Mouse (Mus musculus) forebrain, embryonic 15.5 days (tissue): ENCODE measurements around the gene Gtf2a1l. TPM values are rescaled to one million over a fixed set of nuclear protein-coding genes. Genes with fewer than 3 reads are reported as not detected.
A peak's percentile ranks its signal among the peaks of the same experiment; 100 is the strongest.

Source experiments
- ATAC-seq: fragments of 200-750 bp; cut with Nextera tagmentation; replicated peaks from 2 replicates; pipeline ENCODE4 v1.8.0; 2017; ENCODE audit warnings: mild to moderate bottlenecking, moderate TSS enrichment, moderate library complexity
- H3K27ac ChIP-seq: fragments of 300-500 bp; sonication (generic); replicated peaks from 2 replicates; pipeline ENCODE4 v1.5.1; 2015; ENCODE audit warnings: mild to moderate bottlenecking, inconsistent platforms
- H3K27me3 ChIP-seq: fragments of 300-500 bp; sonication (generic); 2 replicates; pipeline ENCODE4 v1.6.1; 2015; ENCODE audit warnings: inconsistent platforms
- H3K36me3 ChIP-seq: fragments of 300-500 bp; sonication (generic); 2 replicates; pipeline ENCODE4 v1.6.1; 2015; ENCODE audit warnings: mild to moderate bottlenecking, inconsistent platforms
- H3K4me1 ChIP-seq: fragments of 300-500 bp; sonication (generic); 2 replicates; pipeline ENCODE4 v1.6.1; 2015; ENCODE audit warnings: inconsistent platforms
- H3K4me2 ChIP-seq: fragments of 300-500 bp; sonication (generic); replicated peaks from 2 replicates; pipeline ENCODE4 v1.6.1; 2015; ENCODE audit warnings: mild to moderate bottlenecking, inconsistent platforms
- H3K4me3 ChIP-seq: fragments of 300-500 bp; sonication (generic); 2 replicates; pipeline ENCODE4 v1.5.1; 2015; ENCODE audit warnings: mild to moderate bottlenecking, inconsistent platforms
- H3K9ac ChIP-seq: fragments of 300-500 bp; sonication (generic); replicated peaks from 2 replicates; pipeline ENCODE4 v1.6.1; 2015; ENCODE audit warnings: mild to moderate bottlenecking, inconsistent platforms
- H3K9me3 ChIP-seq: fragments of 300-500 bp; sonication (generic); 2 replicates; pipeline ENCODE4 v1.6.1; 2016; ENCODE audit warnings: inconsistent platforms
- WGBS: fragments of 180-500 bp; shearing (Covaris S2); methylation state at CpG from one replicate; pipeline ENCODE4 v1.1.7; 2015; ENCODE audit warnings: mixed read lengths; 5-methylcytosine and 5-hydroxymethylcytosine counted together
- polyA plus RNA-seq: library from polyadenylated mRNA; unstranded; fragments of >200 nt; fragmentation: Nextera tagmentation; extraction: Ambion mirVana; gene quantifications from 2 replicates; pipeline ENCODE4 v1.2.1, GENCODE M21; 2015

Gene Gtf2a1l
- polyA plus RNA-seq, 1 experiment from 2014 or later: not detected

- WGBS: 55% methylated on average over 3 of the region's 3 CpGs
- Histone ChIP-seq H3K27me3 (no peaks in the 10 kb centered on the region), H3K9me3 (no peaks in the 10 kb centered on the region), H3K4me2 (no peak overlapping the region), H3K36me3 (no peaks in the 10 kb centered on the region), H3K4me3 (no peak overlapping the region), H3K4me1 (peaks cover 24% of the 10 kb centered on the region), H3K27ac (peak overlapping the region; percentile 83), H3K9ac (no peak overlapping the region)
- ATAC-seq: peak; percentile 27; the same call in 1 of the 2 replicates
These were observed 37.9 kb upstream of the Gtf2a1l start for GRCm38 (mm10) chr17:88630554-88630948.

- ATAC-seq: no peak
These were observed 35.8 kb upstream of the Gtf2a1l start for GRCm38 (mm10) chr17:88632631-88633030.

GRCm38 (mm10) chr17:88636076-88636475, 32.4 kb upstream of the Gtf2a1l start:
- no peaks in the 10 kb centered on the region for H3K36me3 ChIP-seq
- H3K9me3 ChIP-seq: no peaks in the 10 kb centered on the region
- H3K4me1 ChIP-seq: peaks cover 10% of the 10 kb centered on the region; the same call in 1 of the 2 replicates
- no peak for ATAC-seq
- H3K4me2 ChIP-seq: no peak overlapping the region
- H3K27me3 ChIP-seq: no peaks in the 10 kb centered on the region
- no peak overlapping the region for H3K4me3 ChIP-seq
- WGBS: 88% methylated on average over 14 of the region's 14 CpGs
- no peak overlapping the region for H3K9ac ChIP-seq
- no peak overlapping the region for H3K27ac ChIP-seq

More at GRCm38 (mm10) chr17:88632631-88633030, 35.8 kb upstream of the Gtf2a1l start:
- Histone ChIP-seq H3K4me3 (no peak overlapping the region), H3K27ac (no peak overlapping the region), H3K27me3 (no peaks in the 10 kb centered on the region), H3K4me2 (no peak overlapping the region), H3K4me1 (peaks cover 30% of the 10 kb centered on the region), H3K36me3 (no peaks in the 10 kb centered on the region), H3K9me3 (no peaks in the 10 kb centered on the region), H3K9ac (no peak overlapping the region)
- 95% methylated on average over 3 of the region's 3 CpGs for WGBS

- no peak overlapping the region for H3K9ac ChIP-seq
- no peak overlapping the region for H3K4me3 ChIP-seq
- 0 out of 2 replicates have a peak overlapping the region, but pooled peaks have one; percentile 40 for H3K27ac ChIP-seq
- no peaks in the 10 kb centered on the region for H3K27me3 ChIP-seq
- WGBS: 66% methylated on average over 12 of the region's 12 CpGs
- H3K9me3 ChIP-seq: no peaks in the 10 kb centered on the region
- H3K4me2 ChIP-seq: no peak overlapping the region
- H3K4me1 ChIP-seq: peaks cover 10% of the 10 kb centered on the region; the same call in 1 of the 2 replicates
- no peaks in the 10 kb centered on the region for H3K36me3 ChIP-seq
- peak; percentile 28; the same call in 1 of the 2 replicates for ATAC-seq
These were observed 31.9 kb upstream of the Gtf2a1l start for GRCm38 (mm10) chr17:88636587-88636986.

GRCm38 (mm10) chr17:88641012-88641411, 27.4 kb upstream of the Gtf2a1l start:
- H3K9ac ChIP-seq: no peak overlapping the region
- peaks cover 7% of the 10 kb centered on the region; the same call in 1 of the 2 replicates for H3K4me1 ChIP-seq
- no peak overlapping the region for H3K27ac ChIP-seq
- no peak overlapping the region for H3K4me3 ChIP-seq
- ATAC-seq: peak; percentile 58
- 29% methylated on average over 6 of the region's 6 CpGs for WGBS
- no peaks in the 10 kb centered on the region for H3K36me3 ChIP-seq
- H3K4me2 ChIP-seq: no peak overlapping the region
- H3K27me3 ChIP-seq: no peaks in the 10 kb centered on the region
- no peaks in the 10 kb centered on the region for H3K9me3 ChIP-seq

- Histone ChIP-seq H3K36me3 (no peaks in the 10 kb centered on the region), H3K9ac (no peak overlapping the region), H3K27ac (no peak overlapping the region), H3K27me3 (no peaks in the 10 kb centered on the region), H3K4me3 (no peak overlapping the region), H3K4me1 (peaks cover 3% of the 10 kb centered on the region; the same call in 1 of the 2 replicates), H3K9me3 (no peaks in the 10 kb centered on the region), H3K4me2 (no peak overlapping the region)
- no peak for ATAC-seq
- WGBS: 89% methylated on average over 8 of the region's 8 CpGs
These were observed 26.6 kb upstream of the Gtf2a1l start for GRCm38 (mm10) chr17:88641836-88642235.

GRCm38 (mm10) chr17:88644876-88645275, 23.6 kb upstream of the Gtf2a1l start:
- Histone ChIP-seq H3K4me2 (no peak overlapping the region), H3K4me1 (no peaks in the 10 kb centered on the region), H3K27me3 (no peaks in the 10 kb centered on the region), H3K9ac (no peak overlapping the region), H3K9me3 (no peaks in the 10 kb centered on the region), H3K4me3 (no peak overlapping the region), H3K27ac (no peak overlapping the region), H3K36me3 (no peaks in the 10 kb centered on the region)
- 91% methylated on average over 7 of the region's 7 CpGs for WGBS
- no peak for ATAC-seq

- H3K9ac ChIP-seq: no peak overlapping the region
- H3K9me3 ChIP-seq: no peaks in the 10 kb centered on the region
These were observed 23.2 kb upstream of the Gtf2a1l start for GRCm38 (mm10) chr17:88645299-88645698.

GRCm38 (mm10) chr17:88647149-88647548, 21.3 kb upstream of the Gtf2a1l start:
- ATAC-seq: no peak
- Histone ChIP-seq H3K4me3 (no peak overlapping the region), H3K27ac (no peak overlapping the region), H3K4me1 (peaks cover 5% of the 10 kb centered on the region; the same call in 1 of the 2 replicates), H3K36me3 (no peaks in the 10 kb centered on the region), H3K9ac (no peak overlapping the region), H3K4me2 (no peak overlapping the region), H3K27me3 (no peaks in the 10 kb centered on the region), H3K9me3 (no peaks in the 10 kb centered on the region)
- 97% methylated on average over 3 of the region's 3 CpGs for WGBS

More at GRCm38 (mm10) chr17:88645299-88645698, 23.2 kb upstream of the Gtf2a1l start:
- Histone ChIP-seq H3K4me3 (no peak overlapping the region), H3K27ac (no peak overlapping the region), H3K36me3 (no peaks in the 10 kb centered on the region), H3K4me1 (no peaks in the 10 kb centered on the region), H3K27me3 (no peaks in the 10 kb centered on the region), H3K4me2 (no peak overlapping the region)
- ATAC-seq: no peak
- 92% methylated on average over 11 of the region's 11 CpGs for WGBS

- H3K4me1 ChIP-seq: peaks cover 14% of the 10 kb centered on the region
- H3K27ac ChIP-seq: no peak overlapping the region
- no peaks in the 10 kb centered on the region for H3K36me3 ChIP-seq
- no peaks in the 10 kb centered on the region for H3K9me3 ChIP-seq
- no peak overlapping the region for H3K4me2 ChIP-seq
- ATAC-seq: peak; percentile 45
- 4% methylated on average over 9 of the region's 9 CpGs for WGBS
- no peaks in the 10 kb centered on the region for H3K27me3 ChIP-seq
- H3K4me3 ChIP-seq: no peak overlapping the region
- H3K9ac ChIP-seq: no peak overlapping the region
These were observed 16.4 kb upstream of the Gtf2a1l start for GRCm38 (mm10) chr17:88652010-88652409.

GRCm38 (mm10) chr17:88652702-88653374, 15.6 kb upstream of the Gtf2a1l start:
- Histone ChIP-seq H3K9ac (no peak overlapping the region), H3K9me3 (no peaks in the 10 kb centered on the region), H3K4me3 (no peak overlapping the region), H3K4me1 (peaks cover 14% of the 10 kb centered on the region), H3K4me2 (peak overlapping the region; percentile 22), H3K36me3 (no peaks in the 10 kb centered on the region), H3K27ac (no peak overlapping the region; the same call in 1 of the 2 replicates), H3K27me3 (no peaks in the 10 kb centered on the region)
- 18% methylated on average over 21 of the region's 21 CpGs for whole genome bisulfite sequencing
- ATAC-seq: peak; percentile 80

GRCm38 (mm10) chr17:88653375-88653769, 15.1 kb upstream of the Gtf2a1l start:
- H3K36me3 ChIP-seq: no peaks in the 10 kb centered on the region
- H3K4me3 ChIP-seq: no peak overlapping the region
- no peaks in the 10 kb centered on the region for H3K27me3 ChIP-seq
- H3K9me3 ChIP-seq: no peaks in the 10 kb centered on the region
- H3K27ac ChIP-seq: no peak overlapping the region
- 0 out of 2 replicates have a peak overlapping the region, but pooled peaks have one; percentile 22 for H3K4me2 ChIP-seq
- H3K9ac ChIP-seq: no peak overlapping the region
- ATAC-seq: 0 out of 2 replicates have a peak, but pooled peaks have one; percentile 31
- 85% methylated on average over 4 of the region's 4 CpGs for WGBS
- peaks cover 14% of the 10 kb centered on the region for H3K4me1 ChIP-seq
